Mouse (Mus musculus) heart, embryonic 13.5 days (tissue): ENCODE measurements at regions not wholly inside any gene's neighbourhood (a gene's known extent, or its start where the extent isn't known, plus 50 kb on each side); places are given as distances from the start of the nearest gene placed in this dataset.

ENCODE experiments used
- ATAC-seq: fragments of 200-750 bp; cut with Nextera tagmentation; 2 replicates; pipeline ENCODE4 v1.8.0; 2017; ENCODE audit warnings: moderate TSS enrichment; ENCODE audit not compliant: insufficient number of reproducible peaks, low FRiP score, low TSS enrichment; ENCODE audit errors: extremely low read depth
- H3K27ac ChIP-seq: fragments of 300-500 bp; sonication (generic); replicated peaks from 2 replicates; pipeline ENCODE4 v1.5.1; 2015; ENCODE audit warnings: moderate library complexity, mild to moderate bottlenecking, inconsistent platforms
- H3K27me3 ChIP-seq: fragments of 300-500 bp; sonication (generic); replicated peaks from 2 replicates; pipeline ENCODE4 v1.6.1; 2015; ENCODE audit warnings: mild to moderate bottlenecking, inconsistent platforms
- H3K36me3 ChIP-seq: fragments of 300-500 bp; sonication (generic); 2 replicates; pipeline ENCODE4 v1.6.1; 2015; ENCODE audit warnings: mild to moderate bottlenecking, inconsistent platforms
- H3K4me1 ChIP-seq: fragments of 300-500 bp; sonication (generic); 2 replicates; pipeline ENCODE4 v1.6.1; 2015; ENCODE audit warnings: inconsistent platforms
- H3K4me2 ChIP-seq: fragments of 300-500 bp; sonication (generic); 2 replicates; pipeline ENCODE4 v1.6.1; 2015; ENCODE audit warnings: inconsistent platforms, mild to moderate bottlenecking, moderate library complexity
- H3K4me3 ChIP-seq: fragments of 300-500 bp; sonication (generic); 2 replicates; pipeline ENCODE4 v1.5.1; 2015; ENCODE audit warnings: moderate library complexity, mild to moderate bottlenecking, inconsistent platforms
- H3K9ac ChIP-seq: fragments of 300-500 bp; sonication (generic); 2 replicates; pipeline ENCODE4 v1.6.1; 2015; ENCODE audit warnings: inconsistent platforms, mild to moderate bottlenecking, moderate library complexity
- H3K9me3 ChIP-seq: fragments of 300-500 bp; sonication (generic); 2 replicates; pipeline ENCODE4 v1.6.1; 2016; ENCODE audit warnings: inconsistent platforms
- WGBS: fragments of 180-500 bp; shearing (Covaris S2); methylation state at CpG from one replicate; pipeline ENCODE4 v1.1.7; 2015; ENCODE audit warnings: mixed read lengths; 5-methylcytosine and 5-hydroxymethylcytosine counted together

DNA sequence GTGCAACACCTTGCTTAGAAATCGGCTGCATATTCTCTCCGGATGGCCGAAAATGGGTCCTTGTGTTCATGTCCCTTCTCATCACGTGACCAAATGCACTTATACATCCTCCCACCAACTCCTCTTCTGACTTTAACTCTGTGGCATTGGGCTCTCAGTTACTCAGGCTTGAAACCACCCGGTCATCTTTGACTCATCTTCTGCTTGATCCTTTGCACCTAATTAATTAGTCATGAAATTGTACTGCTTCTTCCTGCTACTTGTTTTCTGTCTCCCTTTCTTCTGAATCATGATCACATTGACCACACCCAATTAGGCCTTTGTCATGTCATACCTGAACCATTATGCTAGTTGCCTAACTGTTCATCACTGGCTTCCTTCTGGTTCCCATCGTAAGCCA lies 208.4 kb upstream of the Fam241a start:
- H3K4me3 ChIP-seq = no peak overlapping the region
- no peaks in the 10 kb centered on the region for H3K36me3 ChIP-seq
- no peaks in the 10 kb centered on the region for H3K27me3 ChIP-seq
- ATAC-seq = no peak
- H3K4me1 ChIP-seq = no peaks in the 10 kb centered on the region
- no peak overlapping the region for H3K4me2 ChIP-seq
- 87% methylated on average over 6 of the region's 6 CpGs for WGBS
- no peak overlapping the region for H3K27ac ChIP-seq
- H3K9ac ChIP-seq = no peak overlapping the region
- no peaks in the 10 kb centered on the region for H3K9me3 ChIP-seq

DNA sequence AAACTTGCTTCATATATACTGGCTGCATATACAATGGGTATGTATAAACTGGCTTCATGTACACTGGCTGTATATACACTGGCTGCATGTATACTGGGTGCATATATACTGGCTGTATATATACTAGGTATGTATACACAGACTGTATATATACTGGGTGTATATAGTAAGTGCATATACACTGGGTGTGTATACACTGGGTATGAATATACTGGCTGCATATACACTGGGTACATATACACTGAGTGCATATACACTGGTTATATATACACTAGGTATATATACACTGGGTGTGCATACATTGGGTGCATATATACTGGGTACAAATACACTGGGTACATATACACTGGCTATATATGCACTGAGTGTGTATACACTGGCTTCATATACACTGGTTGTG lies 196.9 kb upstream of the Fam241a start:
- Histone ChIP-seq H3K27me3 (no peaks in the 10 kb centered on the region), H3K4me3 (no peak overlapping the region), H3K4me1 (peaks cover 9% of the 10 kb centered on the region), H3K36me3 (no peaks in the 10 kb centered on the region), H3K9ac (no peak overlapping the region), H3K4me2 (no peak overlapping the region), H3K9me3 (no peaks in the 10 kb centered on the region), H3K27ac (no peak overlapping the region)
- peak; percentile 37; the same call in 1 of the 2 replicates for ATAC-seq

DNA sequence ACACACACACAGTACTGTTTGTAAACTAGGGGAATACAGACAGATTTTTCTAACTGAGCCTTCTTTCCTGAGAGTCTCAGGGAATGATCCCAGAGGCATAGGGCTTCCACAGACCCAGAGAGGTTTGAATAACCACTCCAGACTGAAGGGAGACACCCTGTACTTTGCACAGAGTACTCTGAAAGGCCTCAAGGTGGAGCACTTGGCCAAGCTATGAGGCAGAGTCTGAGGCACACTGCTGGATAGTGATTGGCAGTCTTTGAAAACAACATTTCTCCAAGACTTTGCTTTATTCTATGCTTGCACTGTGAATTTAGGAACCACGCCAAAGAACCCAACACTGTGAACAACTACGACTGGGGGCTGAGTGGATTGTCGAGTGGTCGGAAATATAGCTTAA lies 192.1 kb upstream of the Fam241a start:
- no peak overlapping the region for H3K4me2 ChIP-seq
- no peaks in the 10 kb centered on the region for H3K9me3 ChIP-seq
- H3K9ac ChIP-seq = no peak overlapping the region
- H3K4me3 ChIP-seq = no peak overlapping the region
- 22% methylated on average over 4 of the region's 4 CpGs for WGBS
- H3K36me3 ChIP-seq = no peaks in the 10 kb centered on the region
- H3K27me3 ChIP-seq = no peaks in the 10 kb centered on the region
- no peaks in the 10 kb centered on the region for H3K4me1 ChIP-seq
- no peak overlapping the region for H3K27ac ChIP-seq
- no peak for ATAC-seq

GRCm38 (mm10) chr3:128087163-128087562 lies 191.0 kb upstream of the Fam241a start:
- ATAC-seq = no peak
- WGBS = 81% methylated on average over 10 of the region's 10 CpGs
- Histone ChIP-seq H3K9me3 (no peaks in the 10 kb centered on the region), H3K27me3 (no peaks in the 10 kb centered on the region), H3K9ac (no peak overlapping the region), H3K36me3 (no peaks in the 10 kb centered on the region), H3K4me3 (no peak overlapping the region), H3K27ac (no peak overlapping the region), H3K4me2 (no peak overlapping the region), H3K4me1 (peaks cover 5% of the 10 kb centered on the region)

GRCm38 (mm10) chr3:128082463-128082862 lies 186.3 kb upstream of the Fam241a start:
- no peak overlapping the region for H3K4me3 ChIP-seq
- WGBS = 39% methylated on average over 6 of the region's 6 CpGs
- H3K4me2 ChIP-seq = no peak overlapping the region
- no peaks in the 10 kb centered on the region for H3K9me3 ChIP-seq
- H3K27me3 ChIP-seq = no peaks in the 10 kb centered on the region
- peak; percentile 54; the same call in 1 of the 2 replicates for ATAC-seq
- no peaks in the 10 kb centered on the region for H3K36me3 ChIP-seq
- no peak overlapping the region for H3K9ac ChIP-seq
- peak overlapping the region; percentile 61 for H3K27ac ChIP-seq
- peaks cover 19% of the 10 kb centered on the region for H3K4me1 ChIP-seq

DNA sequence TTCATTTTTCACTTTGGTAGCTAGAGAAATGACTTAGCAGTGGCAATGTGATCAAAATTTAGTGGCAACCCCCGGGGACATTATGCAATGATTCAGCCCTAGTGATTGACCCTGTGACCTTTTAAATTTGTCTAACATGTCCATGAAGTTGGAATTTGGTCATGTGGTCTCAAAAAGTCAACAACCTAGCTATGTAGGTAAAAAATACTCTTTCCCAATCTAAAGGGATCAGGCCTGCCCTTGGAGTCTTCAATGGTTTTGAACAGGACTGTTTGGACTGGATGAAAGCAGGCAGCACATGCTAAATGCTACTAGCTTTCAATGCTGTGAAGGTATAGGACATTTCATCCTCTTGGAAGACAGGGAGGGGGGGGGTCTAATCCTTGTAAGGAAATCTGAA lies 185.3 kb upstream of the Fam241a start:
- 81% methylated on average over 1 of the region's 1 CpGs for WGBS
- peaks cover 19% of the 10 kb centered on the region for H3K4me1 ChIP-seq
- ATAC-seq = no peak
- no peaks in the 10 kb centered on the region for H3K36me3 ChIP-seq
- no peaks in the 10 kb centered on the region for H3K9me3 ChIP-seq
- H3K4me3 ChIP-seq = no peak overlapping the region
- no peaks in the 10 kb centered on the region for H3K27me3 ChIP-seq
- no peak overlapping the region for H3K9ac ChIP-seq
- H3K4me2 ChIP-seq = no peak overlapping the region
- H3K27ac ChIP-seq = peak overlapping the region; percentile 61

GRCm38 (mm10) chr3:128067861-128068260 lies 171.7 kb upstream of the Fam241a start:
- Histone ChIP-seq H3K4me1 (no peaks in the 10 kb centered on the region), H3K9ac (no peak overlapping the region), H3K27ac (no peak overlapping the region), H3K4me3 (no peak overlapping the region), H3K9me3 (no peaks in the 10 kb centered on the region), H3K27me3 (no peaks in the 10 kb centered on the region), H3K4me2 (no peak overlapping the region), H3K36me3 (no peaks in the 10 kb centered on the region)
- WGBS = 62% methylated on average over 4 of the region's 4 CpGs
- ATAC-seq = no peak

- ATAC-seq = no peak
- Histone ChIP-seq H3K4me3 (no peak overlapping the region), H3K27ac (no peak overlapping the region), H3K36me3 (no peaks in the 10 kb centered on the region), H3K27me3 (no peaks in the 10 kb centered on the region), H3K4me2 (no peak overlapping the region), H3K9ac (no peak overlapping the region), H3K4me1 (peaks cover 10% of the 10 kb centered on the region), H3K9me3 (no peaks in the 10 kb centered on the region)
- WGBS = 74% methylated on average over 9 of the region's 9 CpGs
These were observed 157.9 kb upstream of the Fam241a start for GRCm38 (mm10) chr3:128054031-128054430.

GRCm38 (mm10) chr3:128043709-128044108 lies 147.6 kb upstream of the Fam241a start:
- Histone ChIP-seq H3K4me1 (peaks cover 15% of the 10 kb centered on the region), H3K9ac (no peak overlapping the region), H3K36me3 (no peaks in the 10 kb centered on the region), H3K27ac (no peak overlapping the region), H3K4me2 (no peak overlapping the region), H3K27me3 (no peaks in the 10 kb centered on the region), H3K9me3 (peaks cover 5% of the 10 kb centered on the region; the same call in 1 of the 2 replicates), H3K4me3 (no peak overlapping the region)
- 69% methylated on average over 3 of the region's 3 CpGs for WGBS
- ATAC-seq = no peak

GRCm38 (mm10) chr3:128040407-128041115 lies 144.4 kb upstream of the Fam241a start:
- Histone ChIP-seq H3K4me3 (no peak overlapping the region), H3K9me3 (peaks cover 5% of the 10 kb centered on the region; the same call in 1 of the 2 replicates), H3K27me3 (no peaks in the 10 kb centered on the region), H3K9ac (no peak overlapping the region), H3K36me3 (no peaks in the 10 kb centered on the region), H3K27ac (no peak overlapping the region; the same call in 1 of the 2 replicates), H3K4me1 (peaks cover 3% of the 10 kb centered on the region), H3K4me2 (0 out of 2 replicates have a peak overlapping the region, but pooled peaks have one; percentile 7)
- 53% methylated on average over 12 of the region's 12 CpGs for WGBS
- ATAC-seq = no peak

DNA sequence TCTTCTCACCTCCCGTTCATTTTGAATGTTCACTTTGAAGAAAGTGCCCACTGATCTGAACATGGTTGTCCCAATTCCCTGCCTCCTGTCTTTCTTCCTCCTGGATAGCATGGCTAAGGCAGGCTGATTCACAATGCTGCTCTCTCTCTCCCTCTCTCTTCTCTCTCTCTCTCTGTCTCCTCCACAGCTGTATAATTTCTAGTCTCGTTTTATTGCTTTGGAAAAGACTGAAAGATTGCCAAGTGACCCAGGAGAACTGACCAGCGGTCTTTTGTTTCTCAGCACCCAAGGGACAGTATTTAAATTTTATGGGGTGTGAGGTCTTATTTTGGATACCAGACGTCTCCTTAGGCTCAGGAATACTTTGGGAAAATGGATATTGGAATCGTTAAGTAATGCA lies 143.1 kb upstream of the Fam241a start:
- peaks cover 3% of the 10 kb centered on the region for H3K4me1 ChIP-seq
- H3K27ac ChIP-seq = no peak overlapping the region
- ATAC-seq = no peak
- no peak overlapping the region for H3K4me2 ChIP-seq
- H3K27me3 ChIP-seq = no peaks in the 10 kb centered on the region
- WGBS = 64% methylated on average over 5 of the region's 5 CpGs
- no peaks in the 10 kb centered on the region for H3K9me3 ChIP-seq
- H3K9ac ChIP-seq = no peak overlapping the region
- no peak overlapping the region for H3K4me3 ChIP-seq
- H3K36me3 ChIP-seq = no peaks in the 10 kb centered on the region

DNA sequence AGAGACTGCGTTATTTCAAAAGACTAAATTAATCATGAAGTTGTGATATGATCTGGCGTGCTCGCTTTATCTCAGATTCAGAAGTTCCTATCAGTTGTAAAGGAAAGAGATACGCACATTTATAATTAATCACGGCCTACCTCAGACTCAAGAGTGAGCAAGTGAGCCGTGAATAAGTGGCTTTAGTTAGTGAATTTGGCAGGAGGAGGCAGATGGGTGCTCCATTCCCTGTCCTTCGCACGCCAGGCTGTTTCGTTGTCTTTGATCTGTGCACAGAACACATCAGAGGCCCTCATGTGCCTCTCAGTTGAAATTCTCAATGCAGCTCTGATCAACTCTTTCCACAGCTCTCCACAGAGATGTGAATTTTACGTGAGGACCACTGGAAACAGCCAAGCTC lies 140.4 kb upstream of the Fam241a start:
- Histone ChIP-seq H3K9me3 (no peaks in the 10 kb centered on the region), H3K4me1 (peaks cover 9% of the 10 kb centered on the region), H3K27me3 (no peaks in the 10 kb centered on the region), H3K9ac (no peak overlapping the region), H3K4me2 (no peak overlapping the region), H3K36me3 (no peaks in the 10 kb centered on the region), H3K27ac (no peak overlapping the region), H3K4me3 (no peak overlapping the region)
- ATAC-seq = no peak
- WGBS = 67% methylated on average over 10 of the region's 10 CpGs
